31 mouse cellular contexts compared by ENCODE assay signal in genomic region chr11:90941076-90941475, GRCm38 (mm10).
DNase-seq lines count a peak whose midpoint lies in the region; ATAC-seq lines count a peak whose summit lies in the region.
"Had no signal": no experiment of that assay in that cellular context is flagged by ENCODE, and none has a peak within 500 bp of the region (broad histone marks: within the 10 kb centered on the region; RNA-seq: fewer than 3 reads in every experiment).

No protein-coding gene starts in this region.

- no peaks in the 10 kb centered on the region for H3K36me3 ChIP-seq in neural tube, embryonic 15.5 days
- no peaks in the 10 kb centered on the region for H3K36me3 ChIP-seq in forebrain, embryonic 13.5 days (ENCODE audit: poor library complexity, severe bottlenecking)
- H3K36me3 ChIP-seq: G1E; heart, embryonic 10.5 days; hindbrain, embryonic 13.5 days; midbrain, embryonic 10.5 days; midbrain, embryonic 15.5 days had no signal

- DNase-seq in left cerebral cortex, adult 11 months (ENCODE audit: low spot score), result peak; percentile 3
- DNase-seq in left cerebral cortex, postnatal 4 days, result no peak
- peak; percentile 18 to 49 for DNase-seq in left cerebral cortex, postnatal 14 days (ENCODE audit: low spot score in 2 of 2)
- DNase-seq in right cerebral cortex, postnatal 10 days (ENCODE audit: low spot score in 2 of 2), result peak; percentile 44 to 50
- DNase-seq in telencephalon, adult 2 months (ENCODE audit: low read depth, low spot score), result peak; percentile 56
- no peak for DNase-seq in neural tube, embryonic 10.5 days (ENCODE audit: extremely low spot score, low spot score)
- DNase-seq: adrenal gland, adult 8-10 months; cerebellum, adult 11 months; cerebellum, adult 9-10 months; cerebellum, postnatal 36 days; gastrocnemius, postnatal 14 days; heart, adult 11 months; heart, postnatal 4 days; kidney, adult 9 months; kidney, postnatal 14 days; liver; lung, adult 2 months; lung, postnatal 10 days; thymus, adult 18-20 months; thymus, postnatal 25 days had no signal

- no peaks in the 10 kb centered on the region for H3K9me3 ChIP-seq in neural tube, embryonic 15.5 days (replicated peaks)
- no peaks in the 10 kb centered on the region for H3K9me3 ChIP-seq in forebrain, embryonic 13.5 days (replicated peaks)
- H3K9me3 ChIP-seq: G1E; heart, embryonic 10.5 days; hindbrain, embryonic 13.5 days; midbrain, embryonic 10.5 days; midbrain, embryonic 15.5 days had no signal

- WGBS in neural tube, embryonic 15.5 days, result 82% methylated on average over 5 of the region's 5 CpGs
- WGBS in forebrain, embryonic 13.5 days, result 83% methylated on average over 5 of the region's 5 CpGs

- H3K27me3 ChIP-seq in neural tube, embryonic 15.5 days (replicated peaks), result no peaks in the 10 kb centered on the region
- no peaks in the 10 kb centered on the region for H3K27me3 ChIP-seq in forebrain, embryonic 13.5 days
- H3K27me3 ChIP-seq: hindbrain, embryonic 13.5 days; midbrain, embryonic 15.5 days had no signal

- intact Hi-C loops in left cerebral cortex, postnatal 4 days (cut with DNase I), result no loop called here
- intact Hi-C loops in left cerebral cortex, postnatal 14 days (cut with DNase I), result no loop called here

- H3K27ac ChIP-seq in neural tube, embryonic 15.5 days (replicated peaks), result no peak overlapping the region
- H3K27ac ChIP-seq in forebrain, embryonic 13.5 days, result no peak overlapping the region
- H3K27ac ChIP-seq: heart, embryonic 10.5 days; hindbrain, embryonic 13.5 days; layer of hippocampus, adult 2 months; liver, embryonic 14.5 days; midbrain, embryonic 10.5 days; midbrain, embryonic 15.5 days had no signal

- no peak for ATAC-seq in neural tube, embryonic 15.5 days (ENCODE audit: low FRiP score)
- ATAC-seq in forebrain, embryonic 13.5 days, result no peak
- ATAC-seq: forebrain, embryonic 14.5 days; intestine, embryonic 16.5 days; midbrain, embryonic 15.5 days had no signal

- no peaks in the 10 kb centered on the region for H3K4me1 ChIP-seq in neural tube, embryonic 15.5 days
- H3K4me1 ChIP-seq in forebrain, embryonic 13.5 days, result no peaks in the 10 kb centered on the region
- H3K4me1 ChIP-seq: heart, embryonic 10.5 days; hindbrain, embryonic 13.5 days; midbrain, embryonic 10.5 days; midbrain, embryonic 15.5 days had no signal

- H3K9ac ChIP-seq in neural tube, embryonic 15.5 days (replicated peaks), result no peak overlapping the region
- no peak overlapping the region for H3K9ac ChIP-seq in forebrain, embryonic 13.5 days
- H3K9ac ChIP-seq: hindbrain, embryonic 13.5 days; liver, embryonic 14.5 days; midbrain, embryonic 15.5 days had no signal

- H3K4me3 ChIP-seq in neural tube, embryonic 15.5 days (replicated peaks), result no peak overlapping the region
- no peak overlapping the region for H3K4me3 ChIP-seq in forebrain, embryonic 13.5 days
- H3K4me3 ChIP-seq: heart, embryonic 10.5 days; hindbrain, embryonic 13.5 days; layer of hippocampus, adult 2 months; midbrain, embryonic 10.5 days; midbrain, embryonic 15.5 days had no signal

- H3K4me2 ChIP-seq in neural tube, embryonic 15.5 days, result no peak overlapping the region
- H3K4me2 ChIP-seq in forebrain, embryonic 13.5 days, result no peak overlapping the region
- H3K4me2 ChIP-seq: hindbrain, embryonic 13.5 days; midbrain, embryonic 15.5 days had no signal

Comparison
In these comparisons a context has a peak if more than half of its experiments do, and no peak if none do; other contexts are left out.
1. DNase-seq: peak in left cerebral cortex, adult 11 months (single experiment), left cerebral cortex, postnatal 14 days (2 of 2), right cerebral cortex, postnatal 10 days (2 of 2) and telencephalon, adult 2 months (single experiment); none in left cerebral cortex, postnatal 4 days (single experiment) and neural tube, embryonic 10.5 days (single experiment).